In the genomic region with DNA sequence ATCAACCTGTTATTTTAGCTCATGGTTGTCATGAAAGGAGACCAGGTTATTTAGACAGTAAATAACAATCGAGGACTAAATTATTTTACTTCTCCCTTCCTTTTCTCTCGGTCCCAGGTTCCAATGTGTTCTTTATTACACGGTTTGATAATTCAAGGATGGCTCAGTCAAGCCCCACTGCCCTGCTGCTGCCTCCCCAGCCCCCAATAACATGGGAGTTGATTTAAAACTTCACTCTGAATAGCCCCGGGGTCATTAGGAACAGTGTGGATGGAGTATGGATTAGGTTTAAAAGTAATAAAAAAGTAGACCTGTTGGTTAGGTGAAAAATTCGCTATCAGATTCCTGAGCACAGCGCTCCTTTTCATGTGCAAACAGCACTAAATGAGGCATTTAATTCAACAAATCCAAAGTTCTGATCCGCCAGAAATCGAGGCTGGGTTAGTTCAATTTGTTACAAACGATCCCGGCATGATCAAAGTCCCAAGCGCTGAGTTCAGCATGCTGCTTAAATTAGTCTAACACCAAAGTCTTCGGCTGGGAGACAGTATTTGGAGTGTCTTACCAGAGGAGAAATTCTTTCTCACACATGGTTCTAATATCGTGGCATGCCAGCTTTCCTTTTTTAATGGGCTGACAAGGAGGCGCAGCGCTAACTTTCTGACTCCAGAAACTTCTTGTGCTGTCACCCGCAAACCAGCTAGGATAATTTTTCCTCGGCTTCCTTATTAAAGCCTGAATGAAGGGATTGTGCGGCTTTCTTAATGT, we compare ENCODE assay signal across 14 mouse cellular contexts.
DNase-seq lines count a peak whose midpoint lies in the region; ATAC-seq and TF ChIP-seq lines count a peak whose summit lies in the region.
"Had no signal": no experiment of that assay in that cellular context is flagged by ENCODE, and none has a peak within 500 bp of the region (broad histone marks: within the 10 kb centered on the region; RNA-seq: fewer than 3 reads in every experiment).

No protein-coding gene starts in this region.

- H3K36me3 ChIP-seq in hindbrain, embryonic 16.5 days (ENCODE audit: control insufficient read depth, insufficient read depth, low read length), result no peaks in the 10 kb centered on the region
- H3K36me3 ChIP-seq in limb, embryonic 14.5 days (ENCODE audit: control insufficient read depth, insufficient read depth, low read length), result no peaks in the 10 kb centered on the region
- H3K36me3 ChIP-seq: forebrain, embryonic 12.5 days; heart, embryonic 15.5 days had no signal

- 65% methylated on average over 18 of the region's 18 CpGs for WGBS in hindbrain, embryonic 16.5 days
- 15% methylated on average over 18 of the region's 18 CpGs for WGBS in limb, embryonic 14.5 days

- no peaks in the 10 kb centered on the region for H3K9me3 ChIP-seq in hindbrain, embryonic 16.5 days (ENCODE audit: control insufficient read depth, low read length)
- no peaks in the 10 kb centered on the region for H3K9me3 ChIP-seq in limb, embryonic 14.5 days (ENCODE audit: control insufficient read depth, low read length)
- H3K9me3 ChIP-seq: forebrain, embryonic 12.5 days; heart, embryonic 15.5 days had no signal

- H3K27ac ChIP-seq in layer of hippocampus, adult 2 months, result no peak overlapping the region
- no peak overlapping the region for H3K27ac ChIP-seq in hindbrain, embryonic 16.5 days (ENCODE audit: low read depth, low read length)
- H3K27ac ChIP-seq in limb, embryonic 14.5 days (replicated peaks; ENCODE audit: low read depth, low read length), result no peak overlapping the region
- H3K27ac ChIP-seq: forebrain, embryonic 12.5 days; heart, embryonic 15.5 days had no signal

- H3K4me3 ChIP-seq in layer of hippocampus, adult 2 months, result peak overlapping the region; percentile 15; the same call in 1 of the 2 replicates
- H3K4me3 ChIP-seq in hindbrain, embryonic 16.5 days (ENCODE audit: low read length), result no peak overlapping the region
- H3K4me3 ChIP-seq in limb, embryonic 14.5 days (replicated peaks; ENCODE audit: low read length), result peak overlapping the region; percentile 23
- H3K4me3 ChIP-seq: forebrain, embryonic 12.5 days; heart, embryonic 15.5 days had no signal

- no peaks in the 10 kb centered on the region for H3K4me1 ChIP-seq in hindbrain, embryonic 16.5 days (ENCODE audit: control insufficient read depth, insufficient read depth, low read depth, low read length)
- peaks cover 14% of the 10 kb centered on the region for H3K4me1 ChIP-seq in limb, embryonic 14.5 days (ENCODE audit: control insufficient read depth, insufficient read depth, low read length)
- H3K4me1 ChIP-seq: forebrain, embryonic 12.5 days; heart, embryonic 15.5 days had no signal

- no peaks in the 10 kb centered on the region for H3K27me3 ChIP-seq in hindbrain, embryonic 16.5 days (replicated peaks; ENCODE audit: control insufficient read depth, insufficient read depth, low read length)
- peaks cover 50% of the 10 kb centered on the region; the same call in 1 of the 2 replicates for H3K27me3 ChIP-seq in limb, embryonic 14.5 days (ENCODE audit: control insufficient read depth, insufficient read depth, low read length)
- H3K27me3 ChIP-seq: heart, embryonic 15.5 days; Patski had no signal

- no peak for DNase-seq in layer of hippocampus, adult 2 months (ENCODE audit: low spot score in 2 of 2)
- DNase-seq in layer of hippocampus, adult 8-10 months (ENCODE audit: low spot score in 2 of 2), result no peak
- peak; percentile 34 for DNase-seq in embryo, embryonic 9.5 days (ENCODE audit: extremely low spot score)
- DNase-seq in limb, embryonic 14.5 days (ENCODE audit: low spot score), result peak; percentile 74
- no peak for DNase-seq in adrenal gland, adult 8-10 months
- DNase-seq: cerebellum, adult 8-10 months; gastrocnemius, postnatal 14 days; liver, postnatal 0 days; thymus, adult 18-20 months had no signal

- no peak for TF ChIP-seq POLR2A in limb, embryonic 14.5 days (IDR thresholded peaks at IDR 0.05; ENCODE audit: borderline replicate concordance, extremely low read depth, insufficient read depth, insufficient read length)

- H3K9ac ChIP-seq in hindbrain, embryonic 16.5 days (ENCODE audit: low read depth, low read length), result no peak overlapping the region
- H3K9ac ChIP-seq in limb, embryonic 14.5 days (ENCODE audit: low read depth, low read length, severe bottlenecking), result no peak overlapping the region
- H3K9ac ChIP-seq: forebrain, embryonic 12.5 days; heart, embryonic 15.5 days; liver, postnatal 0 days had no signal

- peak overlapping the region; percentile 20 for H3K4me2 ChIP-seq in hindbrain, embryonic 16.5 days (ENCODE audit: low read length)
- peak overlapping the region; percentile 48 for H3K4me2 ChIP-seq in limb, embryonic 14.5 days (replicated peaks; ENCODE audit: low read depth, low read length, severe bottlenecking)
- H3K4me2 ChIP-seq: forebrain, embryonic 12.5 days; heart, embryonic 15.5 days had no signal

- TF ChIP-seq CTCF in layer of hippocampus, adult 2 months (conservative IDR thresholded peaks at IDR 0.05), result no peak

- ATAC-seq in hindbrain, embryonic 16.5 days, result no peak
- ATAC-seq in limb, embryonic 14.5 days (ENCODE audit: low FRiP score, low read depth), result peak; percentile 62; the same call in 1 of the 2 replicates
- ATAC-seq in CD4-positive, CD25-positive, alpha-beta regulatory T cell, adult 4 months, result no peak
- ATAC-seq: liver, postnatal 0 days; Patski had no signal

Comparison
In these comparisons a context has a peak if more than half of its experiments do, and no peak if none do; other contexts are left out.
1. DNase-seq: peak in embryo, embryonic 9.5 days (single experiment) and limb, embryonic 14.5 days (single experiment); none in layer of hippocampus, adult 2 months (0 of 2), layer of hippocampus, adult 8-10 months (0 of 2) and adrenal gland, adult 8-10 months (single experiment).